Mouse (Mus musculus) yolk sac, embryonic 10.5 days (tissue): ENCODE measurements at regions not wholly inside any gene's neighbourhood (a gene's known extent, or its start where the extent isn't known, plus 50 kb on each side); places are given as distances from the start of the nearest gene placed in this dataset.
"Not testable (repeated sequence)": the region's sequence is repeated elsewhere in the genome, so short reads cannot be mapped to it uniquely, and the experiment has no call there.

ENCODE experiments used
- DNase-seq: peaks from one replicate; pipeline ENCODE4 v3.0.0-alpha.2; 2017; ENCODE audit warnings: low spot score

DNA sequence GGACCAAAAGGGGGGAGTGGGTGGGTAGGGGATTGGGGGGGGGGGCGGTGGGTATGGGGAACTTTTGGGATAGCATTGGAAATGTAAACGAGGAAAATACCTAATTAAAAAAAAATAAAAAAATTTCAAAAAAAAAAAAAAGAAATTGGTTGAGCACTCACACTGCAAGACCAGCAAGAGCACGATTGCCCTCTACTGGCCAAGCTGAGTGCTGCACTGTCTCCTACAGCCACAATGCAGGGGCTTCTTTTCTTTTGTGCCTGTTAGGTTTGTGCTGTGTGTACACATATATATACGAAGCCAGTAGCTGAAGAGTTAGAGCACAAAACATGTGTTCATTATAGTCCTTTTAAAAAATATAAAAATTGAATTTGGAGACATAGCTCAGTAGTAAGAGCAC is 55.6 kb downstream of the Mup20 start:
- no peak for DNase-seq

DNA sequence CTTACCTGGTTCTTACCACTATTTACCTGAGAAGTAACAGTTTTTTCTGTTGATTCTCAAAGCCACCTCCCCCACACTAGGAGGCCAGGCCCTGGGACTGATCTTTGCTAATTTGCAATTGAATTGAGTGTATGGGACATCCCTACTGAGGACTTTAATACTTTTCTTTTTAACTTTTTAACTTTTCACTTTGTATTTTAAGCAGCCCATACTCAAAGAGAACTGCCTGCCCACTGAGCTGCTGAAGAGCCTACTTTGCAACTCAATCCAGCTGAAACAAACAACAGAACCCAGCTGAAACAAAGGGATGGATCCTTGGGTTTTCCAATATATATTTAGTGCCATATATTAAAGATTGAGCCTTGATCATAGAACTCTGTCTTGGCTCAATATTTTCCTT is 64.0 kb downstream of the Mup20 start:
- DNase-seq = not testable (repeated sequence)

DNA sequence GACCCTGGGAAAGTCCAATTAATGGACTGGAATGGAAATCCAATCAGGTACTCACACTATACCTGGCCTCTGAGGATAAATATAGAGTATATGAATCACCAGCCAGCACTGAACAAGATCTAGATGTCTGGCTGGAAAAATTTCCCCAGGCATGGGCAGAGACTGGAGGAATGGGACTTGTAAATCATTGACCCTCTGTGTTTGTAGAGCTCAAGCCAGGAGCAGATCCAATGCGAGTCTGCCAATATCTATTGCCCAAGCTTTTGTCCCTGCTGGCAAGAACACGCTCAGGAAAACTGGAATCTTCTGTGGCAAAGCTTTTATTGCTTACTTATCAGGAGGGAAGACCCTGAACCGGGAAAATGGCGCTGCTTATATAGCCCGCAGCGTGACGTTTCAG is 77.8 kb downstream of the Mup20 start:
- DNase-seq = peak; percentile 35

DNA sequence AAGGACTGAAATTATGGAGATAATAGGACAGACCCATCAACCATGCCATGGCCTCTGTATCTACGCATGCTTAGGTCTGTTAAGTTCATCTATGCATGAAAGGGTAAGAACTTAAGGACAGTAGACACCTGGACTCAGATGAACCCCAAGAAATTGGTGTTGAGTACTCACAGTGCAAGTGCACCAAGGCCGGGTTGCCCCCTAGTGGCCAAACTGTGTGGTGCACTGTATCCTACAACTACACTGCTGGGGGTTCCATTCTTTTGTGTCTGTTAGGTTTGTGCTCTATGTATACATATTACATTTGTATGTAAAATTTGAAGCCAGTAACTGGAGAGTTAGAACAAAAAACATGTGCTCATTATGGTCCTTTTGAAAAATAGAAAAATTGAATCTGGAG is 80.7 kb downstream of the Mup20 start:
- DNase-seq = no peak

DNA sequence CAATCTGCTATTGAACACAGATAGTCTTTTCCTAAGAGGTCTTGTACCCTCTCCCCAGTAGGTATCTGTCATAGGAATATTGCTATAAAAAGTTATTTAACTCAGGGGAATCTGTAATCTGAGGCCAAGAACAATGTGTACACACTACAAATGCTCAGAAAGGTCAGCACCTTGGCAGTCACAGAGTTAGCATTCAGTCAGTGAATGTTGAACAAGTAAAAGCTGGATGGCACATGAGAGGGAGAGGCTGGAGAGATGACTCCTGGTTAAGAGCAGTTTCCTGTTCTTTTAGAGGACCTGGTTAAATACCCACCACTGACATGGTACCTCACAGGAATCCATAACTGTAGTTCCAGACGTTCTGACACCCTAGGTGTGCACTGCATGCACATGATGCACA is 84.3 kb downstream of the Mup20 start:
- no peak for DNase-seq

DNA sequence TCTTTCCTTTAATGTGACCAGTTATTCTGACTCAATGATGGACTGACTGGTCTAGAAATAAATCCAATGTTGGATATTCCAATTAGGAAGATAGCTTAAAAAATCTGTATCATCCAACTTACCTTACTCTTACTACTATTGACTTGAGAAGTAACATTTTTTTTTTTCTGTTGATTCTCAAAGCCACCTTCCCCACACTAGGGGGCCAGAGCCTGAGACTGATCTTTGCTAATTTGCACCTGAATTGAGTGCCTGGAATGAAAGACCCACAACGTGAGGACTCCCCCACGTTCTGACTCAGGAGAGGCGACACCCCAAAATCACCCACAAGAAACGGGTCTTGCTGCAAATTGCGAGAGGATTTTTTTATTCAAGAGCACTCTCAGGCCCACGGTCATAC is 86.3 kb downstream of the Mup20 start:
- not testable (repeated sequence) for DNase-seq

DNA sequence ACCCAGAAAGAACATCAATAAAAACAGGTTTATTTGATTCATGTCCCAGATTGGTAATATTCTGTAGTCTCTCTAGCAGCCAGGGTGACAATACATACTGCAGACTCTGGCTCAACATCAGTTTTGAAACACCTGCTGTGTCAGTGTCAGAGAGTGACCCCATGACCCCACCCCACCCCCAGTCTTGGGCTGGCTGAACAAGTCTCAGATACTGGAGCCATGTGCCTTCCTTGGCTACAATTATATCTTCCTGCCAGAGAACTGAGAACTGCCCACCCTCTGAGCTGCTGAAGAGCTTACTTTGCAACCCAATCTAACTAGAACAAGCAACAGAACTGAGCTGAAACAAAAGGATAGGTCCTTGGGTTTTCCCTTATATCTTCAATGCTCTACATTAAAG is 91.6 kb downstream of the Mup20 start:
- peak; percentile 59 for DNase-seq
